Mouse (Mus musculus): Measurements from ENCODE around the gene Zc3h18.

The Zc3h18 gene

GRCm38 (mm10) chr8:122376365-122377231 lies at the start of gene Zc3h18:
Gene Zc3h18, plus strand, starts transcription at chr8:122376609.
- peak; percentile 100 for DNase-seq (ENCODE audit: low read depth, low spot score)

- DNase-seq (ENCODE audit: low read depth, low spot score) = no peak
Measured at GRCm38 (mm10) chr8:122329072-122329471, 47.3 kb upstream of the Zc3h18 start.

- DNase-seq (ENCODE audit: low read depth, low spot score) = no peak
Measured at GRCm38 (mm10) chr8:122329553-122330239, 46.7 kb upstream of the Zc3h18 start.

GRCm38 (mm10) chr8:122330446-122331133 lies 45.8 kb upstream of the Zc3h18 start:
- no peak for DNase-seq (ENCODE audit: low read depth, low spot score)

- no peak for DNase-seq (ENCODE audit: low read depth, low spot score)
Measured at GRCm38 (mm10) chr8:122331134-122331523, 45.3 kb upstream of the Zc3h18 start.

- peak; percentile 86 for DNase-seq (ENCODE audit: low read depth, low spot score)
Measured at GRCm38 (mm10) chr8:122332753-122333506, 43.5 kb upstream of the Zc3h18 start.

- DNase-seq (ENCODE audit: low read depth, low spot score) = no peak
Measured at GRCm38 (mm10) chr8:122333531-122333930, 42.9 kb upstream of the Zc3h18 start.

- DNase-seq (ENCODE audit: low read depth, low spot score) = no peak
Measured at GRCm38 (mm10) chr8:122334791-122335490, 41.5 kb upstream of the Zc3h18 start.

- DNase-seq (ENCODE audit: low read depth, low spot score) = no peak
Measured at GRCm38 (mm10) chr8:122335638-122336250, 40.7 kb upstream of the Zc3h18 start.

GRCm38 (mm10) chr8:122336251-122336910 lies 40.0 kb upstream of the Zc3h18 start:
- DNase-seq (ENCODE audit: low read depth, low spot score) = no peak

- no peak for DNase-seq (ENCODE audit: low read depth, low spot score)
Measured at GRCm38 (mm10) chr8:122338852-122339251, 37.6 kb upstream of the Zc3h18 start.

GRCm38 (mm10) chr8:122340761-122341160 lies 35.6 kb upstream of the Zc3h18 start:
- DNase-seq (ENCODE audit: low read depth, low spot score) = no peak

GRCm38 (mm10) chr8:122341790-122342189 lies 34.6 kb upstream of the Zc3h18 start:
- DNase-seq (ENCODE audit: low read depth, low spot score) = no peak

- no peak for DNase-seq (ENCODE audit: low read depth, low spot score)
Measured at GRCm38 (mm10) chr8:122342362-122342761, 34.0 kb upstream of the Zc3h18 start.

- peak; percentile 58 for DNase-seq (ENCODE audit: low read depth, low spot score)
Measured at GRCm38 (mm10) chr8:122342806-122343209, 33.6 kb upstream of the Zc3h18 start.

- DNase-seq (ENCODE audit: low read depth, low spot score) = no peak
Measured at GRCm38 (mm10) chr8:122343341-122343740, 33.1 kb upstream of the Zc3h18 start.

GRCm38 (mm10) chr8:122343758-122344157 lies 32.7 kb upstream of the Zc3h18 start:
- DNase-seq (ENCODE audit: low read depth, low spot score) = peak; percentile 66

- no peak for DNase-seq (ENCODE audit: low read depth, low spot score)
Measured at GRCm38 (mm10) chr8:122344219-122344618, 32.2 kb upstream of the Zc3h18 start.

- DNase-seq (ENCODE audit: low read depth, low spot score) = no peak
Measured at GRCm38 (mm10) chr8:122345181-122346095, 31.0 kb upstream of the Zc3h18 start.
